Mouse (Mus musculus) urinary bladder, postnatal 25 days (tissue): ENCODE data around the gene Aifm3.
"Not testable (repeated sequence)": the region's sequence is repeated elsewhere in the genome, so short reads cannot be mapped to it uniquely, and the experiment has no call there.

Source experiments
- DNase-seq: peaks from one replicate; pipeline ENCODE4 v3.0.0; 2022; ENCODE audit warnings: low spot score

Aifm3 gene

GRCm38 (mm10) chr16:17553910-17554685, 64.7 kb downstream of the Aifm3 start:
- no peak for DNase-seq

DNA sequence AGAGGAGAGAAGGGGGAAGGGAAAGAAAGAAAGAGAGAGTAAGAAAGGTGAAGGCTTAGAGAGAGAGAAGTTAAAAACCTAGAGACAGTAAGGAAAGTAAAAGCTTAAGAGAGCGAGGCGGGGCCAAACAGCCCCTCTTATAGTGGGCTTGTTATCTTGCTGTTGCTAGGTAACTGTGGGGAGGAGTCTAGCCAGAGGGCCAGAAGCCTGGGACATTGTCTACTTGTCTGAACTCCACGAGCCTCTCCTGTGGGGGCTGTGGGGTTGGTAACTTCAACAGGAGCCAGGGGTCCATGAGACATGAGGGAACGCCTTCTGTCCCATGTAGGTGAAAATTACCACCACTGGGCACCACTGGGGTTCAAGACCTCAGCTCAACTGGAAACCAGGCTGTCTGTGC, 65.3 kb downstream of the Aifm3 start:
- not testable (repeated sequence) for DNase-seq

DNA sequence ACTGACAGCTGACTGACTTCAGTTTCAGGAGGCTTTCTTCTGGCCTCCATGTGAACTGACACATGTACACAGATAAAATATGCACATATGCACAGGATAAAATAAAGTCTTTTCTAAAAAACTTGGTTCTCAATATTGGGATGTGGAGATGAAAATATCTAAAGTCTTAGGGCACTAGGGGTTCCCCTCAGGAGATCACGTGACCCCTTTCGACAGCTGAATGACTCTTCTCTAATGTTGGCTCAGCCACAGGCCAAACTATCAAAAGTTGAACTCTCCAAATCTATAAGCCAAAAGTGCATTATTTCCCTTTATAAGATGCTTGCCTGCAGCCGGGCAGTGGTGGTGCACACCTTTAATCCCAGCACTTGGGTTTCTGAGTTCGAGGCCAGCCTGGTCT, 66.8 kb downstream of the Aifm3 start:
- no peak for DNase-seq

DNA sequence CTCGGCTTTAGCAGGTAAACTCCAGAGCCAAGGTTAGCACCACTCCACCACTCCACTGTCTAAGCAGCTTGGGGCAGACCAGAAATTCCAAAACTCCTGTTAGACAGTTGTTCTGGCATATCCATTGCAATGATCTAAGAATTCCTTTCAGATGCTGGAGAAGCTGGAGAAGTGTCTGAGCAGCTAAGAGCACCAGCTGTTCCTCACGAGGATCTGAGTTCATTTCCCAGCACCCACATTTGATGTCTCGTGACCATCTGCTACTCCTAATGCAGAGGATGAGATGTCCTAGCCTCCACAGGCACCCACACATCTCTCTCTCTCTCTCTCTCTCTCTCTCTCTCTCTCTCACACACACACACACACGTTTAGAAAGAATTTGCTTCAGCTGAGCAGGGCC, 67.5 kb downstream of the Aifm3 start:
- no peak for DNase-seq
